Mouse (Mus musculus): ENCODE results near the gene Lrrfip2. TPM values are rescaled to one million over a fixed set of nuclear protein-coding genes. Genes with fewer than 3 reads are reported as not detected.

Lrrfip2 gene
- polyA plus RNA-seq, 1 experiment from 2014 or later = 40.0 TPM

- DNase-seq (ENCODE audit: low spot score) = no peak
- peaks cover 88% of the 10 kb centered on the region for H3K36me3 ChIP-seq
- WGBS = 95% methylated on average over 4 of the region's 4 CpGs
- no peak overlapping the region for H3K27ac ChIP-seq
- H3K27me3 ChIP-seq (ENCODE audit: insufficient read depth, poor library complexity, severe bottlenecking) = no peaks in the 10 kb centered on the region
- no peaks in the 10 kb centered on the region for H3K4me1 ChIP-seq (replicated peaks)
- no peaks in the 10 kb centered on the region for H3K9me3 ChIP-seq
- H3K4me3 ChIP-seq = no peak overlapping the region
These were observed 144.0 kb downstream of the Lrrfip2 start for GRCm38 (mm10) chr9:111261356-111261755.

DNA sequence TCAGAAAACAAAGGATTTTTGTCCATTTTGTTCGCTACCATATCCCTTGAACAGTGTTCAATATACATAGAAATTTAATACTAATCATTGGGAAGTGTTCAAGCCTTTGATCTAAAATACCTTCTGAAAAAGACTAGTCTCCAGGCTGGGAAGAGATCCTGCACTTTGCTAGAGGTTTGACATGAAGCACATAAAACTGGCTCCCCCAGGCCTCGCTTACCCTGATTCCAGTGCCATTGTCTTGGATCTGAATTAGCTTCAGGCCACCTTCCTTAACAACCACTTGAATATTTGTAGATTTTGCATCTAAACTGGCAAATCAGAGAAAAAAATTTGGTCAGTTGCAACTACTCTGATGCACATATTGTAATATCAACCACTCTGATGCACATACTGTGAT lies 150.6 kb downstream of the Lrrfip2 start:
- 97% methylated on average over 2 of the region's 2 CpGs for WGBS
- Histone ChIP-seq H3K4me3 (no peak overlapping the region), H3K36me3 (peaks cover 48% of the 10 kb centered on the region), H3K9me3 (no peaks in the 10 kb centered on the region), H3K27ac (no peak overlapping the region), H3K27me3 (ENCODE audit: insufficient read depth, poor library complexity, severe bottlenecking) (no peaks in the 10 kb centered on the region), H3K4me1 (replicated peaks) (peaks cover 18% of the 10 kb centered on the region)
- no peak for DNase-seq (ENCODE audit: low spot score)

DNA sequence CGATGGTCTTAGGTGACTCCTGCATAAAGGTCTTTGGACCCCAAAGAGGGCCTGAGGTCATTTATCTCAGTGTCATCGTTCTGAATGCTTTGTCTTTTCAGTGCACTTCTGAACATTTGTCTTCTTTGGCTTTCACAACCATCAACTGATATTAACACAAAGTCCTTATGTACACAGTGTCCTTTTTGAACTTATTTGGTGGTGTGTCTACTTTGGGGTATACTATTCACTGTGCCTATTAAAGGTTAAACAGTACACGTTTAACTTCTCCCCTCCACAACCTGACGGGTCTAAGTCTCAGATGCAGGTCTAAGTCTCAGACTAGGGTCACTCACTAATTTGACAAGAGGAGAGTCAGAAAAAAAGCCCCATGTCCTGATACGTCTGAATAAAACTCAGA lies 153.2 kb downstream of the Lrrfip2 start:
- DNase-seq (ENCODE audit: low spot score) = no peak
- peaks cover 45% of the 10 kb centered on the region for H3K36me3 ChIP-seq
- no peaks in the 10 kb centered on the region for H3K27me3 ChIP-seq (ENCODE audit: insufficient read depth, poor library complexity, severe bottlenecking)
- peak overlapping the region; percentile 87 for H3K4me3 ChIP-seq
- no peaks in the 10 kb centered on the region for H3K9me3 ChIP-seq
- WGBS = 18% methylated on average over 5 of the region's 5 CpGs
- H3K27ac ChIP-seq = peak overlapping the region; percentile 96
- H3K4me1 ChIP-seq (replicated peaks) = peaks cover 43% of the 10 kb centered on the region

- DNase-seq (ENCODE audit: low spot score) = no peak
- Histone ChIP-seq H3K36me3 (peaks cover 46% of the 10 kb centered on the region), H3K9me3 (no peaks in the 10 kb centered on the region), H3K27ac (peak overlapping the region; percentile 96), H3K4me1 (replicated peaks) (peaks cover 48% of the 10 kb centered on the region), H3K4me3 (peak overlapping the region; percentile 87), H3K27me3 (ENCODE audit: insufficient read depth, poor library complexity, severe bottlenecking) (no peaks in the 10 kb centered on the region)
- 1% methylated on average over 32 of the region's 32 CpGs for WGBS
These were observed 153.7 kb downstream of the Lrrfip2 start for GRCm38 (mm10) chr9:111271056-111271433.

GRCm38 (mm10) chr9:111271434-111272160 lies 154.2 kb downstream of the Lrrfip2 start, which contains the start of the genes Mlh1 and Epm2aip1:
Mlh1 (minus strand) TSS chr9:111271791.
Epm2aip1 (plus strand) TSS chr9:111271929.
- Histone ChIP-seq H3K4me3 (peak within 1 kb of the TSS; percentile 87), H3K4me1 (replicated peaks) (peaks cover 53% of the 10 kb centered on the region), H3K9me3 (no peaks in the 10 kb centered on the region), H3K36me3 (peaks cover 46% of the 10 kb centered on the region), H3K27ac (peak within 1 kb of the TSS; percentile 96), H3K27me3 (ENCODE audit: insufficient read depth, poor library complexity, severe bottlenecking) (no peaks in the 10 kb centered on the region)
- peak; percentile 99 for DNase-seq (ENCODE audit: low spot score)
- under 1% methylated on average over 64 of the region's 64 CpGs for WGBS

GRCm38 (mm10) chr9:111272356-111272755 lies 155.0 kb downstream of the Lrrfip2 start:
- peaks cover 46% of the 10 kb centered on the region for H3K36me3 ChIP-seq
- no peaks in the 10 kb centered on the region for H3K9me3 ChIP-seq
- DNase-seq (ENCODE audit: low spot score) = no peak
- peaks cover 55% of the 10 kb centered on the region for H3K4me1 ChIP-seq (replicated peaks)
- H3K27ac ChIP-seq = peak overlapping the region; percentile 96
- H3K27me3 ChIP-seq (ENCODE audit: insufficient read depth, poor library complexity, severe bottlenecking) = no peaks in the 10 kb centered on the region
- 14% methylated on average over 19 of the region's 19 CpGs for WGBS
- H3K4me3 ChIP-seq = peak overlapping the region; percentile 87

GRCm38 (mm10) chr9:111272996-111273785 lies 155.8 kb downstream of the Lrrfip2 start:
- no peaks in the 10 kb centered on the region for H3K9me3 ChIP-seq
- H3K36me3 ChIP-seq = peaks cover 47% of the 10 kb centered on the region
- H3K27me3 ChIP-seq (ENCODE audit: insufficient read depth, poor library complexity, severe bottlenecking) = no peaks in the 10 kb centered on the region
- H3K4me1 ChIP-seq (replicated peaks) = peaks cover 55% of the 10 kb centered on the region
- WGBS = 81% methylated on average over 15 of the region's 15 CpGs
- no peak for DNase-seq (ENCODE audit: low spot score)
- H3K4me3 ChIP-seq = peak overlapping the region; percentile 87
- H3K27ac ChIP-seq = no peak overlapping the region

GRCm38 (mm10) chr9:111273958-111274357 lies 156.6 kb downstream of the Lrrfip2 start:
- no peak overlapping the region for H3K27ac ChIP-seq
- no peaks in the 10 kb centered on the region for H3K27me3 ChIP-seq (ENCODE audit: insufficient read depth, poor library complexity, severe bottlenecking)
- H3K9me3 ChIP-seq = no peaks in the 10 kb centered on the region
- WGBS = 88% methylated on average over 1 of the region's 1 CpGs
- DNase-seq (ENCODE audit: low spot score) = no peak
- H3K4me3 ChIP-seq = peak overlapping the region; percentile 87; the same call in 1 of the 2 replicates
- peaks cover 55% of the 10 kb centered on the region for H3K4me1 ChIP-seq (replicated peaks)
- H3K36me3 ChIP-seq = peaks cover 54% of the 10 kb centered on the region

GRCm38 (mm10) chr9:111275156-111275555 lies 157.8 kb downstream of the Lrrfip2 start:
- H3K36me3 ChIP-seq = peaks cover 64% of the 10 kb centered on the region
- H3K27me3 ChIP-seq (ENCODE audit: insufficient read depth, poor library complexity, severe bottlenecking) = no peaks in the 10 kb centered on the region
- no peaks in the 10 kb centered on the region for H3K9me3 ChIP-seq
- H3K4me1 ChIP-seq (replicated peaks) = peaks cover 53% of the 10 kb centered on the region
- 65% methylated on average over 1 of the region's 1 CpGs for WGBS
- no peak for DNase-seq (ENCODE audit: low spot score)
- H3K27ac ChIP-seq = no peak overlapping the region
- peak overlapping the region; percentile 87 for H3K4me3 ChIP-seq

Other genes starting within 250 kb of the Lrrfip2 start
- 0.77 and 1.1 TPM in 2 replicates for gene Als2cl, start 237.7 kb upstream of the Lrrfip2 start, polyA plus RNA-seq (2016; fragmentation: Nextera tagmentation; extraction: Ambion mirVana)
- gene Tmie, start 237.5 kb upstream of the Lrrfip2 start, polyA plus RNA-seq (2016; fragmentation: Nextera tagmentation; extraction: Ambion mirVana) = 0.18 and 0.47 TPM in 2 replicates
- gene Fam240a, start 200.7 kb upstream of the Lrrfip2 start, polyA plus RNA-seq (2016; fragmentation: Nextera tagmentation; extraction: Ambion mirVana) = not detected in 2 replicates
- not detected in 2 replicates for gene Tdgf1, start 171.4 kb upstream of the Lrrfip2 start, polyA plus RNA-seq (2016; fragmentation: Nextera tagmentation; extraction: Ambion mirVana)
- 0.33 TPM in 1 of 2 replicates, not detected in the other for gene Lrrc2, start 166.0 kb upstream of the Lrrfip2 start, polyA plus RNA-seq (2016; fragmentation: Nextera tagmentation; extraction: Ambion mirVana)
- 0.14 TPM in 1 of 2 replicates, not detected in the other for gene Rtp3, start 127.0 kb upstream of the Lrrfip2 start, polyA plus RNA-seq (2016; fragmentation: Nextera tagmentation; extraction: Ambion mirVana)
- 0.27 TPM in 1 of 2 replicates, not detected in the other for gene Ltf, start 98.3 kb upstream of the Lrrfip2 start, polyA plus RNA-seq (2016; fragmentation: Nextera tagmentation; extraction: Ambion mirVana)
- 0.70 and 0.76 TPM in 2 replicates for gene Ccrl2, start 60.1 kb upstream of the Lrrfip2 start, polyA plus RNA-seq (2016; fragmentation: Nextera tagmentation; extraction: Ambion mirVana)
- 41.0 and 49.0 TPM in 2 replicates for gene Mlh1, start 154.2 kb downstream of the Lrrfip2 start, polyA plus RNA-seq (2016; fragmentation: Nextera tagmentation; extraction: Ambion mirVana)
- gene Epm2aip1, start 154.3 kb downstream of the Lrrfip2 start, polyA plus RNA-seq (2016; fragmentation: Nextera tagmentation; extraction: Ambion mirVana) = 25.1 and 26.1 TPM in 2 replicates
- 0.05 and 0.20 TPM in 2 replicates for gene Trank1, start 194.1 kb downstream of the Lrrfip2 start, polyA plus RNA-seq (2016; fragmentation: Nextera tagmentation; extraction: Ambion mirVana)

All from hindbrain, embryonic 10.5 days (tissue).